Mouse (Mus musculus) spleen, embryonic (tissue): ENCODE data around the gene Adam22.
"Not testable (repeated sequence)": the region's sequence is repeated elsewhere in the genome, so short reads cannot be mapped to it uniquely, and the experiment has no call there.

Experiments
- CTCF ChIA-PET: fragments of 350-600 bp; sonication (Branson Sonifier 250); formaldehyde crosslinking; loops from one replicate; lab custom pipeline; 2022; lab: Charles Lee

The Adam22 gene

DNA sequence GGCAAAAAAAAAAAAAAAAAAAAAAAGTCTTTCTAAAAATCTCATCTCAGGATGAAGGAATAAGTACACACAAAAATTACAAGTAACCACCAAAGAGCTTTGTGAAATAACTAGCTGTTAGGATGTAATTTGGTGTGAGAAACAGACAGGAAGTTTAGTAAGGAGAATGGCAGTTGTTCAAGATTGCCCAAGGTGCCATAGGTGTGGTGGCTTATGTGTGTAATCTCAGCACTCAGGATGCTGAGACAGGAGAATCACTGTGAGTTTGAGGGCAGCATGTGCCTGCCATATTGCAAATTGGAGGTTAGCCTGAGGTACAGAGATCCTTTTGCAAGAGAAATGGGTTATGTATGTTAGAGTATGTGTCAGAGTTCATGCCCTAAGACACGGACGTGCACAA is 305.5 kb downstream of the Adam22 start:
- CTCF ChIA-PET = no interaction called here

GRCm38 (mm10) chr5:8058056-8058455 is 309.9 kb downstream of the Adam22 start:
- CTCF ChIA-PET = no interaction called here

GRCm38 (mm10) chr5:8057018-8057323 is 311.0 kb downstream of the Adam22 start:
- CTCF ChIA-PET = no interaction called here

- CTCF ChIA-PET = no interaction called here
Measured at GRCm38 (mm10) chr5:8056141-8057017, 311.6 kb downstream of the Adam22 start.

GRCm38 (mm10) chr5:8055721-8056129 is 312.2 kb downstream of the Adam22 start:
- CTCF ChIA-PET = no interaction called here

DNA sequence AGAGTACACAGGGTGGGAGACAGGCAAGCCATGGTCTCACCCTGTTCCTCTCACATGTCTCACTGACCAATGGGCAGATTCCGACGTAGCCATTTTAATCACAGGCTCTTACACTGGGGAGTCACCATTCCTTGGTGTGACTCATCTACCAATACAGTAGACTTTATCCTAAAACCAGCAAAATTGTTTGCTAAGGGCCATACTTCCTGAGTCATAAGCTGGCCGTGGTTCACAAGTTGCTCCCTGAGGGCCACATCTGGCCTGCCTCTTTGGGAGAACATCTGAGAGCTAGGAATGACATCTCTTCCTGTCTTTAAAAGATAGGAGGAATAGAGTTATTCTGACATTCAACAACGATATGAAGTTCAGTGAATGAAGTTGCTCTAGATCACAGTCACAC is 314.1 kb downstream of the Adam22 start:
- CTCF ChIA-PET = no interaction called here

GRCm38 (mm10) chr5:8045855-8046254 is 322.1 kb downstream of the Adam22 start, which contains the start of gene Sri:
TSS of gene Sri (plus strand) at chr5:8046078.
- CTCF ChIA-PET = interaction anchor here (0.7 kb wide), 1 partner anchor 865 kb away, joined by 5 read pairs; no protein-coding TSS in a partner anchor

DNA sequence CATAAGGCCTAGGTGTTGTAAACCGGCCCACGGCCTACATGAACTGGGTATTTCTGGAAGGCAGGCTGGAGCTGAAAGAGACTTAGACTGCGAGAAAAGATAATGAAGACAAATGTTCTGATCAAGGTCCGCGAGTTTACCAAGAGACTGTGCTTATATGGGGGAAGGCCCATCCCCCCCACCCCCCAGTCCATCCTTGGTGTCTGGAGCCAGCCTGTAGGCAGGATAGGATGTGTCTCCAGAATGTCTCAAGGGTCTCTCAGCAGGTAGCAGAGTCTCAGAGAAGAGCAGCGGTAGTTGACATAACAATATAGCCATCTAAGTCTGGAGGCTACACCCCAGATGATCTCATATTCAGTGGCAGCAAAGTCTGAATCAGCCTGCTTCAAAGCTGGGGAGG is 333.4 kb downstream of the Adam22 start:
- CTCF ChIA-PET = not testable (repeated sequence)
